Mouse (Mus musculus): ENCODE measurements around the gene Mapre3. TPM values are rescaled to one million over a fixed set of nuclear protein-coding genes. Genes with fewer than 3 reads are reported as not detected.

The Mapre3 gene
- total and polyA plus RNA-seq, 2 experiments from 2014 or later: 112 to 172 TPM

- no peak overlapping the region for H3K9ac ChIP-seq (replicated peaks; ENCODE audit: low read length, poor library complexity, severe bottlenecking)
- H3K4me3 ChIP-seq (ENCODE audit: low read depth, low read length): no peak overlapping the region
- DNase-seq (ENCODE audit: low spot score): peak; percentile 95
- peak; percentile 86 for ATAC-seq (ENCODE audit: low FRiP score)
- H3K9me3 ChIP-seq (ENCODE audit: low read length): no peaks in the 10 kb centered on the region
- H3K27ac ChIP-seq (ENCODE audit: low read depth, low read length): peak overlapping the region; percentile 38; the same call in 1 of the 2 replicates
- H3K4me2 ChIP-seq (ENCODE audit: low read depth, low read length, poor library complexity, severe bottlenecking): peak overlapping the region; percentile 43
- TF ChIP-seq CTCF (IDR thresholded peaks at IDR 0.05): peak; percentile 95
- no peaks in the 10 kb centered on the region for H3K27me3 ChIP-seq (ENCODE audit: insufficient read depth, low read length)
- peaks cover 16% of the 10 kb centered on the region for H3K36me3 ChIP-seq (ENCODE audit: insufficient read depth, low read length)
- 6% methylated on average over 20 of the region's 20 CpGs for WGBS
- H3K4me1 ChIP-seq (ENCODE audit: insufficient read depth, low read length): 0 out of 2 replicates have a peak, but pooled peaks cover 3% of the 10 kb centered on the region
Measured at GRCm38 (mm10) chr5:30774601-30775371, 39.7 kb upstream of the Mapre3 start.

- Histone ChIP-seq H3K4me3 (ENCODE audit: low read depth, low read length) (no peak overlapping the region), H3K36me3 (ENCODE audit: insufficient read depth, low read length) (peaks cover 59% of the 10 kb centered on the region), H3K9me3 (ENCODE audit: low read length) (no peaks in the 10 kb centered on the region), H3K4me2 (ENCODE audit: low read depth, low read length, poor library complexity, severe bottlenecking) (no peak overlapping the region), H3K27me3 (ENCODE audit: insufficient read depth, low read length) (no peaks in the 10 kb centered on the region), H3K4me1 (ENCODE audit: insufficient read depth, low read length) (no peaks in the 10 kb centered on the region), H3K9ac (replicated peaks; ENCODE audit: low read length, poor library complexity, severe bottlenecking) (no peak overlapping the region), H3K27ac (ENCODE audit: low read depth, low read length) (no peak overlapping the region)
- no peak for TF ChIP-seq CTCF (IDR thresholded peaks at IDR 0.05)
- 79% methylated on average over 9 of the region's 9 CpGs for WGBS
- ATAC-seq (ENCODE audit: low FRiP score) (no peak), DNase-seq (ENCODE audit: low spot score) (no peak)
Measured at GRCm38 (mm10) chr5:30780699-30781098, 33.7 kb upstream of the Mapre3 start.

DNA sequence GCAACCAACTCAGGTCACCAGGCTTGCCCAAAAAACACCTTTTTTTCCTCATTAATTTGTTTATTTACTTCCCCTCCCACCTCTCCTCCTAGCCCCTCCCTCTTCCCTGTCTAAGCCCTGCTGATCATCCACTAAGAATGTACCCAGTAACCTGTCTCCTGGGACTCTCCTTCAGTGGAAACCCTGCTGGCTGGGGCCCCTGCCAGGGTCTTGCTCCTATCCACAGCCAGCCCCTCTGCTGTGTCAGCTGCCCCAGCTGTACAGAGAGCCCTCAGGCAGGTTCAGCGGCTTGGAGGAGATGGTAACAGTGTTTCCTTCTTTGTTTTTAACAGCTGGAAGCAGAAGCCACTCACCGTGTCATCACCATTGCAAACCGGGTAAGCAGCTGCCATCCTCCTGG lies 33.3 kb upstream of the Mapre3 start:
- Histone ChIP-seq H3K4me3 (ENCODE audit: low read depth, low read length) (no peak overlapping the region), H3K27ac (ENCODE audit: low read depth, low read length) (no peak overlapping the region), H3K9me3 (ENCODE audit: low read length) (no peaks in the 10 kb centered on the region), H3K4me1 (ENCODE audit: insufficient read depth, low read length) (no peaks in the 10 kb centered on the region), H3K9ac (replicated peaks; ENCODE audit: low read length, poor library complexity, severe bottlenecking) (no peak overlapping the region), H3K4me2 (ENCODE audit: low read depth, low read length, poor library complexity, severe bottlenecking) (no peak overlapping the region), H3K27me3 (ENCODE audit: insufficient read depth, low read length) (no peaks in the 10 kb centered on the region), H3K36me3 (ENCODE audit: insufficient read depth, low read length) (peaks cover 62% of the 10 kb centered on the region)
- 49% methylated on average over 3 of the region's 3 CpGs for WGBS
- ATAC-seq (ENCODE audit: low FRiP score) (no peak), DNase-seq (ENCODE audit: low spot score) (no peak)
- TF ChIP-seq CTCF (IDR thresholded peaks at IDR 0.05): no peak

DNA sequence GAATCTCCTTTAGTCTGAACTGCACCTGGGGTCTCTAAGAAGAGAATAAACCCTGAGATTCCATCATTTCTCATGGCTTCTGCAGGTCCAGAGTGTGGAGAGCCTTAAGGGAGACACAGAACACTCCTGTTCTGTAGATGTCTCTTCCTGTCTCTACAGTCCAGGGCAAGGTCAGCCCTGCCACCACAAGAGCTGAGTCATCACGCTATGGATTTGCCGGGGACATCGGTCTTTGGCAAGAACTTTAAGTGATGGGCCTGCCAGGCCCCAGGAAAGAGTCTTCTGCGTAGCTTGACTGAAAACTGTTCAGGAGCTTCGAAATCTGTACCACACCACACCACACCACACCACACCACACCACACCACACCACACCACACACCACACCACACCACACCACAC lies 27.1 kb upstream of the Mapre3 start:
- no peak for TF ChIP-seq CTCF (IDR thresholded peaks at IDR 0.05)
- Histone ChIP-seq H3K4me3 (ENCODE audit: low read depth, low read length) (no peak overlapping the region), H3K27me3 (ENCODE audit: insufficient read depth, low read length) (no peaks in the 10 kb centered on the region), H3K27ac (ENCODE audit: low read depth, low read length) (no peak overlapping the region), H3K4me2 (ENCODE audit: low read depth, low read length, poor library complexity, severe bottlenecking) (no peak overlapping the region), H3K9ac (replicated peaks; ENCODE audit: low read length, poor library complexity, severe bottlenecking) (no peak overlapping the region), H3K4me1 (ENCODE audit: insufficient read depth, low read length) (no peaks in the 10 kb centered on the region), H3K9me3 (ENCODE audit: low read length) (no peaks in the 10 kb centered on the region), H3K36me3 (ENCODE audit: insufficient read depth, low read length) (peaks cover 73% of the 10 kb centered on the region)
- DNase-seq (ENCODE audit: low spot score) (no peak), ATAC-seq (ENCODE audit: low FRiP score) (no peak)
- WGBS: 96% methylated on average over 5 of the region's 5 CpGs

DNA sequence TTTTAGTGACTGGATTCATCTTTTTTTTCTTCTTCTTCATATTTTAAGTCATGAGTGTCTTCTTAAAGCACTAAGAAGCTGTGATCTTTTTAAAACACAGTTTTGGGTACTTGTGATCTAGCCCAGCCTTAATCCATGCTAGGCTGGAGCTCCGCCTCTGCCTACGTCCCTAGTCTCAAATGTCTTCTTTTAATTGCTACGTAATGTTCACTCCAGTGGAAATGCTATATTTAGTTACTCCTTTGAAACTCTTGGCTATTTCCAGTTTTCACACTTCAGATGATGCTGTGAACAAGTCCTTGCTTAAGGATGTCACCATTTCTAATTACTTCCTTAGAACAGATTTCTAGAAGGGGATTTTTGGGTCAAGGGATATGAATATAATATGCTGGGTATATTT lies 24.4 kb upstream of the Mapre3 start:
- Histone ChIP-seq H3K4me3 (ENCODE audit: low read depth, low read length) (no peak overlapping the region), H3K27me3 (ENCODE audit: insufficient read depth, low read length) (no peaks in the 10 kb centered on the region), H3K27ac (ENCODE audit: low read depth, low read length) (no peak overlapping the region), H3K4me1 (ENCODE audit: insufficient read depth, low read length) (no peaks in the 10 kb centered on the region), H3K9me3 (ENCODE audit: low read length) (no peaks in the 10 kb centered on the region), H3K36me3 (ENCODE audit: insufficient read depth, low read length) (peaks cover 74% of the 10 kb centered on the region), H3K4me2 (ENCODE audit: low read depth, low read length, poor library complexity, severe bottlenecking) (no peak overlapping the region), H3K9ac (replicated peaks; ENCODE audit: low read length, poor library complexity, severe bottlenecking) (no peak overlapping the region)
- no peak for DNase-seq (ENCODE audit: low spot score)
- no peak for TF ChIP-seq CTCF (IDR thresholded peaks at IDR 0.05)
- WGBS: 87% methylated on average over 3 of the region's 3 CpGs
- ATAC-seq (ENCODE audit: low FRiP score): no peak

DNA sequence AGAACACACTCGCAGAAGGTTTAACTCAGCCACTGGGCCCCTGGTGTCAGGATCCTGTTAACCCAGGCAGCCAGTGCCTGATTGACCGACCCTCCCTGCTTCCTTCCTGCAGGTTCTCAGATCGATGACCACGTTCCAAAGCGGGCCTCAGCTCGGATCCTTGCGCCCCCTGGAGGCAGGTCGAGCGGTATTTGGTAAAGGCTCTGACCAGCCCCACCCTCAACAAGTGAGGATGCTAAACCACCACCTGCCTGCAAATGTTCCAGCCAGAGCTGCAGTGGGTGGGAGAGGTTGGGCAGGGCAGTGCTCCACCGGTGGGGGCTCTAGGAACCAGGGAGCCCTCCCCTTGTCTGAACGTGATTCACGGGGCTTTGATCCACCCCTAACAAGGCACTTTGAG lies 18.3 kb upstream of the Mapre3 start:
- Histone ChIP-seq H3K4me1 (ENCODE audit: insufficient read depth, low read length) (no peaks in the 10 kb centered on the region), H3K9me3 (ENCODE audit: low read length) (no peaks in the 10 kb centered on the region), H3K27me3 (ENCODE audit: insufficient read depth, low read length) (no peaks in the 10 kb centered on the region), H3K36me3 (ENCODE audit: insufficient read depth, low read length) (peaks cover 61% of the 10 kb centered on the region), H3K4me3 (ENCODE audit: low read depth, low read length) (no peak overlapping the region), H3K27ac (ENCODE audit: low read depth, low read length) (peak overlapping the region; percentile 9; the same call in 1 of the 2 replicates), H3K9ac (replicated peaks; ENCODE audit: low read length, poor library complexity, severe bottlenecking) (0 out of 2 replicates have a peak overlapping the region, but pooled peaks have one; percentile 1), H3K4me2 (ENCODE audit: low read depth, low read length, poor library complexity, severe bottlenecking) (no peak overlapping the region)
- ATAC-seq (ENCODE audit: low FRiP score): peak; percentile 68
- TF ChIP-seq CTCF (IDR thresholded peaks at IDR 0.05): peak; percentile 90
- DNase-seq (ENCODE audit: low spot score): peak; percentile 84
- WGBS: 10% methylated on average over 11 of the region's 12 CpGs
